Mouse (Mus musculus) neural tube, embryonic 12.5 days (tissue): Measurements from ENCODE around the gene Mpz. TPM values are rescaled to one million over a fixed set of nuclear protein-coding genes. Genes with fewer than 3 reads are reported as not detected.
A peak's percentile ranks its signal among the peaks of the same experiment; 100 is the strongest.

ENCODE experiments used
- ATAC-seq: fragments of 200-750 bp; cut with Nextera tagmentation; 2 replicates; pipeline ENCODE4 v1.8.0; 2017; ENCODE audit warnings: low read depth, mild to moderate bottlenecking, moderate TSS enrichment, moderate library complexity; ENCODE audit not compliant: low FRiP score
- H3K27ac ChIP-seq: fragments of 300-500 bp; sonication (generic); 2 replicates; pipeline ENCODE4 v1.5.1; 2016
- H3K27me3 ChIP-seq: fragments of 300-500 bp; sonication (generic); replicated peaks from 2 replicates; pipeline ENCODE4 v1.6.1; 2016; ENCODE audit warnings: mild to moderate bottlenecking
- H3K36me3 ChIP-seq: fragments of 300-500 bp; sonication (generic); 2 replicates; pipeline ENCODE4 v1.6.1; 2016; ENCODE audit warnings: mild to moderate bottlenecking
- H3K4me1 ChIP-seq: fragments of 300-500 bp; sonication (generic); 2 replicates; pipeline ENCODE4 v1.6.1; 2016
- H3K4me2 ChIP-seq: fragments of 300-500 bp; sonication (generic); replicated peaks from 2 replicates; pipeline ENCODE4 v1.6.1; 2016; ENCODE audit warnings: mild to moderate bottlenecking
- H3K4me3 ChIP-seq: fragments of 300-500 bp; sonication (generic); 2 replicates; pipeline ENCODE4 v1.5.1; 2016
- H3K9ac ChIP-seq: fragments of 300-500 bp; sonication (generic); 2 replicates; pipeline ENCODE4 v1.6.1; 2016; ENCODE audit warnings: mild to moderate bottlenecking
- H3K9me3 ChIP-seq: fragments of 300-500 bp; sonication (generic); 2 replicates; pipeline ENCODE4 v1.6.1; 2016; ENCODE audit warnings: mild to moderate bottlenecking
- WGBS: fragments of 180-500 bp; shearing (Covaris S2); methylation state at CpG from one replicate; pipeline ENCODE4 v1.1.7; 2016; 5-methylcytosine and 5-hydroxymethylcytosine counted together
- polyA plus RNA-seq: library from polyadenylated mRNA; unstranded; fragments of >200 nt; fragmentation: Nextera tagmentation; extraction: Ambion mirVana; gene quantifications from 2 replicates; pipeline ENCODE4 v1.2.1, GENCODE M21; 2016

The Mpz gene
- polyA plus RNA-seq, 1 experiment from 2014 or later: 7.8 TPM

GRCm38 (mm10) chr1:171112986-171113385 is 37.5 kb upstream of the Mpz start:
- H3K4me2 ChIP-seq: no peak overlapping the region; the same call in 1 of the 2 replicates
- H3K36me3 ChIP-seq: no peaks in the 10 kb centered on the region
- WGBS: 81% methylated on average over 4 of the region's 4 CpGs
- no peak overlapping the region for H3K9ac ChIP-seq
- H3K4me3 ChIP-seq: no peak overlapping the region
- peaks cover 15% of the 10 kb centered on the region for H3K4me1 ChIP-seq
- ATAC-seq: no peak
- H3K27me3 ChIP-seq: no peaks in the 10 kb centered on the region
- H3K27ac ChIP-seq: no peak overlapping the region
- no peaks in the 10 kb centered on the region for H3K9me3 ChIP-seq

- Histone ChIP-seq H3K4me1 (peaks cover 15% of the 10 kb centered on the region), H3K9ac (peak within 1 kb of the TSS; percentile 62), H3K36me3 (no peaks in the 10 kb centered on the region), H3K4me2 (peak within 1 kb of the TSS; percentile 69), H3K27me3 (no peaks in the 10 kb centered on the region), H3K27ac (no peak within 1 kb of the TSS), H3K9me3 (no peaks in the 10 kb centered on the region), H3K4me3 (peak within 1 kb of the TSS; percentile 42)
- WGBS: 2% methylated on average over 24 of the region's 24 CpGs
- peak; percentile 19 for ATAC-seq
Observed at GRCm38 (mm10) chr1:171113873-171114299, 36.6 kb upstream of the Mpz start, which contains the start of gene Cfap126. Cfap126 (plus strand) TSS chr1:171113918.

- Histone ChIP-seq H3K36me3 (no peaks in the 10 kb centered on the region), H3K4me2 (no peak overlapping the region), H3K9me3 (no peaks in the 10 kb centered on the region), H3K27me3 (no peaks in the 10 kb centered on the region), H3K4me3 (no peak overlapping the region), H3K27ac (no peak overlapping the region), H3K9ac (no peak overlapping the region), H3K4me1 (peaks cover 11% of the 10 kb centered on the region)
- no peak for ATAC-seq
- 75% methylated on average over 4 of the region's 4 CpGs for WGBS
Observed at GRCm38 (mm10) chr1:171116280-171116679, 34.2 kb upstream of the Mpz start.

- Histone ChIP-seq H3K36me3 (no peaks in the 10 kb centered on the region), H3K9me3 (no peaks in the 10 kb centered on the region), H3K27ac (no peak overlapping the region), H3K4me1 (peaks cover 7% of the 10 kb centered on the region; the same call in 1 of the 2 replicates), H3K4me3 (no peak overlapping the region), H3K4me2 (no peak overlapping the region), H3K27me3 (no peaks in the 10 kb centered on the region), H3K9ac (no peak overlapping the region)
- peak; percentile 31; the same call in 1 of the 2 replicates for ATAC-seq
- WGBS: 15% methylated on average over 4 of the region's 4 CpGs
Observed at GRCm38 (mm10) chr1:171118269-171118684, 32.2 kb upstream of the Mpz start.

GRCm38 (mm10) chr1:171118996-171119395 is 31.5 kb upstream of the Mpz start:
- Histone ChIP-seq H3K4me1 (0 out of 2 replicates have a peak, but pooled peaks cover under 1% of the 10 kb centered on the region), H3K36me3 (no peaks in the 10 kb centered on the region), H3K27me3 (no peaks in the 10 kb centered on the region), H3K4me2 (no peak overlapping the region), H3K4me3 (no peak overlapping the region), H3K9me3 (no peaks in the 10 kb centered on the region), H3K9ac (no peak overlapping the region), H3K27ac (no peak overlapping the region)
- WGBS: 91% methylated on average over 5 of the region's 5 CpGs
- no peak for ATAC-seq

GRCm38 (mm10) chr1:171119405-171119804 is 31.1 kb upstream of the Mpz start:
- ATAC-seq: no peak

GRCm38 (mm10) chr1:171120893-171121292 is 29.6 kb upstream of the Mpz start:
- no peak overlapping the region for H3K4me3 ChIP-seq

More at GRCm38 (mm10) chr1:171119405-171119804, 31.1 kb upstream of the Mpz start:
- Histone ChIP-seq H3K4me2 (no peak overlapping the region), H3K9me3 (no peaks in the 10 kb centered on the region), H3K36me3 (no peaks in the 10 kb centered on the region), H3K9ac (no peak overlapping the region), H3K27me3 (no peaks in the 10 kb centered on the region), H3K27ac (no peak overlapping the region), H3K4me3 (no peak overlapping the region), H3K4me1 (no peaks in the 10 kb centered on the region)
- WGBS: 88% methylated on average over 14 of the region's 14 CpGs

GRCm38 (mm10) chr1:171121839-171122238 is 28.7 kb upstream of the Mpz start:
- ATAC-seq: no peak
- Histone ChIP-seq H3K4me2 (no peak overlapping the region), H3K4me1 (no peaks in the 10 kb centered on the region), H3K27ac (no peak overlapping the region), H3K4me3 (no peak overlapping the region), H3K27me3 (no peaks in the 10 kb centered on the region), H3K36me3 (no peaks in the 10 kb centered on the region), H3K9ac (no peak overlapping the region), H3K9me3 (no peaks in the 10 kb centered on the region)
- WGBS: 52% methylated on average over 5 of the region's 5 CpGs

More at GRCm38 (mm10) chr1:171120893-171121292, 29.6 kb upstream of the Mpz start:
- H3K9ac ChIP-seq: no peak overlapping the region
- H3K27me3 ChIP-seq: no peaks in the 10 kb centered on the region
- no peak for ATAC-seq
- H3K36me3 ChIP-seq: no peaks in the 10 kb centered on the region
- H3K27ac ChIP-seq: no peak overlapping the region
- H3K4me1 ChIP-seq: no peaks in the 10 kb centered on the region
- WGBS: 60% methylated on average over 3 of the region's 3 CpGs
- no peak overlapping the region for H3K4me2 ChIP-seq
- no peaks in the 10 kb centered on the region for H3K9me3 ChIP-seq

GRCm38 (mm10) chr1:171122932-171123331 is 27.6 kb upstream of the Mpz start:
- ATAC-seq: no peak
- Histone ChIP-seq H3K9me3 (no peaks in the 10 kb centered on the region), H3K4me2 (no peak overlapping the region), H3K27ac (no peak overlapping the region), H3K27me3 (no peaks in the 10 kb centered on the region), H3K4me3 (no peak overlapping the region), H3K36me3 (peaks cover 3% of the 10 kb centered on the region), H3K9ac (no peak overlapping the region), H3K4me1 (no peaks in the 10 kb centered on the region)
- WGBS: 38% methylated on average over 7 of the region's 7 CpGs

GRCm38 (mm10) chr1:171124398-171124797 is 26.1 kb upstream of the Mpz start:
- no peak overlapping the region for H3K4me2 ChIP-seq
- peaks cover 16% of the 10 kb centered on the region for H3K36me3 ChIP-seq
- no peak overlapping the region for H3K27ac ChIP-seq
- H3K9me3 ChIP-seq: no peaks in the 10 kb centered on the region
- no peaks in the 10 kb centered on the region for H3K4me1 ChIP-seq
- H3K27me3 ChIP-seq: no peaks in the 10 kb centered on the region
- no peak overlapping the region for H3K4me3 ChIP-seq
- 91% methylated on average over 5 of the region's 5 CpGs for WGBS
- no peak overlapping the region for H3K9ac ChIP-seq
- ATAC-seq: no peak

GRCm38 (mm10) chr1:171129251-171129650 is 21.3 kb upstream of the Mpz start:
- Histone ChIP-seq H3K4me3 (no peak overlapping the region), H3K9me3 (no peaks in the 10 kb centered on the region), H3K27ac (no peak overlapping the region), H3K4me1 (no peaks in the 10 kb centered on the region), H3K4me2 (no peak overlapping the region), H3K36me3 (peaks cover 44% of the 10 kb centered on the region), H3K27me3 (no peaks in the 10 kb centered on the region), H3K9ac (no peak overlapping the region)
- 62% methylated on average over 7 of the region's 7 CpGs for WGBS
- ATAC-seq: no peak

GRCm38 (mm10) chr1:171130971-171131370 is 19.5 kb upstream of the Mpz start:
- Histone ChIP-seq H3K36me3 (peaks cover 61% of the 10 kb centered on the region), H3K4me2 (no peak overlapping the region), H3K27ac (no peak overlapping the region), H3K4me3 (no peak overlapping the region), H3K9me3 (no peaks in the 10 kb centered on the region), H3K9ac (no peak overlapping the region), H3K4me1 (no peaks in the 10 kb centered on the region), H3K27me3 (no peaks in the 10 kb centered on the region)
- ATAC-seq: no peak
- 96% methylated on average over 1 of the region's 1 CpGs for WGBS

- WGBS: 93% methylated on average over 2 of the region's 2 CpGs
Observed at GRCm38 (mm10) chr1:171135600-171135999, 14.9 kb upstream of the Mpz start.

More at GRCm38 (mm10) chr1:171135600-171135999, 14.9 kb upstream of the Mpz start:
- Histone ChIP-seq H3K4me3 (no peak overlapping the region), H3K9ac (no peak overlapping the region), H3K27ac (no peak overlapping the region), H3K4me2 (no peak overlapping the region), H3K27me3 (no peaks in the 10 kb centered on the region), H3K36me3 (peaks cover 69% of the 10 kb centered on the region), H3K9me3 (no peaks in the 10 kb centered on the region), H3K4me1 (no peaks in the 10 kb centered on the region)
- no peak for ATAC-seq
